Mouse (Mus musculus) E14TG2a.4 (cell line): ENCODE results near the gene Znrf1.

Experiments used
- H3K27me3 ChIP-seq: 2 replicates; pipeline ENCODE4 v1.6.1; 2014; ENCODE audit warnings: low read length, control low read depth; ENCODE audit not compliant: insufficient read depth
- H3K36me3 ChIP-seq: 2 replicates; pipeline ENCODE4 v1.6.1; 2014; ENCODE audit warnings: low read length, control low read depth; ENCODE audit not compliant: insufficient read depth
- H3K4me1 ChIP-seq: replicated peaks from 2 replicates; pipeline ENCODE4 v1.6.1; 2014; ENCODE audit warnings: low read depth, low read length, control low read depth
- H3K4me3 ChIP-seq: replicated peaks from 2 replicates; pipeline ENCODE4 v1.5.1; 2014; ENCODE audit warnings: mild to moderate bottlenecking, low read length
- H3K9me3 ChIP-seq: 2 replicates; pipeline ENCODE4 v1.6.1; 2014; ENCODE audit warnings: low read length, control low read depth
- CTCF ChIP-seq: conservative IDR thresholded peaks from 2 replicates; pipeline ENCODE4 v1.5.1; 2014; ENCODE audit warnings: low read length
- NANOG ChIP-seq: IDR thresholded peaks from 2 replicates; pipeline ENCODE4 v1.6.1; 2014; ENCODE audit warnings: borderline replicate concordance, low read length, mixed read lengths
- POU5F1 ChIP-seq: IDR thresholded peaks from 2 replicates; pipeline ENCODE4 v1.6.1; 2014; ENCODE audit warnings: low read length, borderline replicate concordance

Gene Znrf1

GRCm38 (mm10) chr8:111526403-111527024 lies 9.4 kb upstream of the Znrf1 start:
- Histone ChIP-seq H3K4me1 (peaks cover 17% of the 10 kb centered on the region), H3K4me3 (no peak overlapping the region), H3K9me3 (no peaks in the 10 kb centered on the region), H3K27me3 (no peaks in the 10 kb centered on the region; the same call in 1 of the 2 replicates), H3K36me3 (no peaks in the 10 kb centered on the region)
- TF ChIP-seq NANOG (no peak), POU5F1 (no peak), CTCF (no peak)

- no peak overlapping the region for H3K4me3 ChIP-seq
- H3K27me3 ChIP-seq, result no peaks in the 10 kb centered on the region; the same call in 1 of the 2 replicates
- peaks cover 22% of the 10 kb centered on the region for H3K4me1 ChIP-seq
- TF ChIP-seq POU5F1 (no peak), CTCF (no peak), NANOG (no peak)
- H3K9me3 ChIP-seq, result no peaks in the 10 kb centered on the region
- H3K36me3 ChIP-seq, result no peaks in the 10 kb centered on the region
Observed at GRCm38 (mm10) chr8:111527149-111527548, 8.7 kb upstream of the Znrf1 start.

GRCm38 (mm10) chr8:111528071-111528470 lies 7.8 kb upstream of the Znrf1 start:
- Histone ChIP-seq H3K9me3 (no peaks in the 10 kb centered on the region), H3K4me3 (no peak overlapping the region), H3K36me3 (no peaks in the 10 kb centered on the region), H3K4me1 (peaks cover 23% of the 10 kb centered on the region), H3K27me3 (no peaks in the 10 kb centered on the region; the same call in 1 of the 2 replicates)
- TF ChIP-seq CTCF (no peak), POU5F1 (no peak), NANOG (no peak)

- H3K27me3 ChIP-seq, result no peaks in the 10 kb centered on the region; the same call in 1 of the 2 replicates
- TF ChIP-seq NANOG, result no peak
- peaks cover 32% of the 10 kb centered on the region for H3K4me1 ChIP-seq
- H3K4me3 ChIP-seq, result no peak overlapping the region
- H3K36me3 ChIP-seq, result no peaks in the 10 kb centered on the region
- H3K9me3 ChIP-seq, result no peaks in the 10 kb centered on the region
Observed at GRCm38 (mm10) chr8:111531191-111531590, 4.7 kb upstream of the Znrf1 start.

GRCm38 (mm10) chr8:111531621-111532020 lies 4.3 kb upstream of the Znrf1 start:
- Histone ChIP-seq H3K4me3 (no peak overlapping the region), H3K36me3 (no peaks in the 10 kb centered on the region), H3K27me3 (no peaks in the 10 kb centered on the region; the same call in 1 of the 2 replicates), H3K9me3 (no peaks in the 10 kb centered on the region), H3K4me1 (peaks cover 32% of the 10 kb centered on the region)
- TF ChIP-seq POU5F1 (no peak), CTCF (no peak), NANOG (no peak)

GRCm38 (mm10) chr8:111533503-111533902 lies 2.4 kb upstream of the Znrf1 start:
- Histone ChIP-seq H3K27me3 (peaks cover 17% of the 10 kb centered on the region), H3K9me3 (no peaks in the 10 kb centered on the region), H3K4me1 (peaks cover 43% of the 10 kb centered on the region), H3K4me3 (no peak overlapping the region), H3K36me3 (peaks cover 3% of the 10 kb centered on the region; the same call in 1 of the 2 replicates)
- TF ChIP-seq POU5F1 (no peak), NANOG (no peak), CTCF (no peak)

- H3K4me1 ChIP-seq, result peaks cover 56% of the 10 kb centered on the region
- no peaks in the 10 kb centered on the region for H3K9me3 ChIP-seq
- no peak for TF ChIP-seq POU5F1
- TF ChIP-seq NANOG, result no peak
- H3K36me3 ChIP-seq, result peaks cover 4% of the 10 kb centered on the region; the same call in 1 of the 2 replicates
- H3K27me3 ChIP-seq, result peaks cover 19% of the 10 kb centered on the region
- H3K4me3 ChIP-seq, result no peak overlapping the region
Observed at GRCm38 (mm10) chr8:111535491-111535890, 406 bp upstream of the Znrf1 start.

GRCm38 (mm10) chr8:111536978-111537764 lies 1.3 kb downstream of the Znrf1 start:
- peaks cover 60% of the 10 kb centered on the region for H3K4me1 ChIP-seq
- H3K27me3 ChIP-seq, result peaks cover 19% of the 10 kb centered on the region
- H3K36me3 ChIP-seq, result peaks cover 9% of the 10 kb centered on the region; the same call in 1 of the 2 replicates
- TF ChIP-seq NANOG (no peak), POU5F1 (no peak), CTCF (no peak)
- H3K4me3 ChIP-seq, result peak overlapping the region; percentile 94
- H3K9me3 ChIP-seq, result no peaks in the 10 kb centered on the region

- Histone ChIP-seq H3K4me1 (peaks cover 61% of the 10 kb centered on the region), H3K9me3 (no peaks in the 10 kb centered on the region), H3K4me3 (peak overlapping the region; percentile 94), H3K27me3 (peaks cover 19% of the 10 kb centered on the region), H3K36me3 (peaks cover 9% of the 10 kb centered on the region; the same call in 1 of the 2 replicates)
- TF ChIP-seq POU5F1 (no peak), CTCF (no peak), NANOG (no peak)
Observed at GRCm38 (mm10) chr8:111537765-111538158, 1.9 kb downstream of the Znrf1 start.
